ENCODE assay signal across 8 mouse cellular contexts in the genomic region with DNA sequence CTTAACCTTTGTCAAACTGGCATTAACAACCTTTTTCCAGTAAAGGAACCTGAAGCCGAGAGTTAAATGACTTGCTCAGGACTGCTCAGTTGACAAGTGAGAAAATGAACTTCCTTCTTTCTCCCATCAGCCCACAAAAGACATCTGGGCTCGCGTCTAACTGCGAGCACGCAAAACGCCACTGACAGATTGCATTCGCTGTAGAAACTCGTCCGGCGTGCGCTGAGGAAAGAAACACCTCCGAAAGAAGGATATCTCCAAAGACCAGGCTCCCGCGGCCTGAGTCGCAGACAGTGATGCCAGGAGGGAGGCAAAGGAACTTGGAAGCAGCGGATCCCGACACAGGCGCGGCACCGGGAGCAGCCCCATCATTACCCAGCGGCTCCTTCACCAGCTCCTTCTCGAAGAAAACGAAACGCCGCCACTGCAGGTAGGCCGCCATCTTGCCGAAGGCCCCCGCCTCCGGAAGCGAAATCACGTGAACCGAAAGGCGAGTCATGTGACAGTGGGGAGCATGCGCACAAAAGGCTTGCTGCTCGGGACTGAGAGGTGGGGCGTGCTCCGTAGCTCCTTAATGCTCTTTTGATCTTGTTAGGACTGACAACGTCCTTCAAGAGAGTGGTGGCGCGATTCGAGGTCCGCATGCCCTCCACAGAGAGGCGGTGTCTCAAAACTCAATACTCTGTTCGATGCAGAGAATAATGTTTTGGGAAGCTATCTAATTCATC. TPM values are rescaled to one million over a fixed set of nuclear protein-coding genes. Genes with fewer than 3 reads are reported as not detected.
DNase-seq lines count a peak whose midpoint lies in the region; ATAC-seq and TF ChIP-seq lines count a peak whose summit lies in the region.

A gene (minus strand): TSS at position 481 of the 728 bp plus-strand sequence.

- peak; percentile 93 for ATAC-seq in kidney, embryonic 14.5 days (ENCODE audit: low FRiP score, low TSS enrichment)
- ATAC-seq in limb, embryonic 15.5 days (ENCODE audit: insufficient number of reproducible peaks, low FRiP score, low TSS enrichment, low read depth) = peak; percentile 91

- H3K27me3 ChIP-seq in kidney, embryonic 14.5 days (ENCODE audit: control insufficient read depth, insufficient read depth, low read length) = no peaks in the 10 kb centered on the region
- H3K27me3 ChIP-seq in limb, embryonic 15.5 days = no peaks in the 10 kb centered on the region

- H3K27ac ChIP-seq in bone marrow macrophage, adult 2 months (ENCODE audit: insufficient read depth, low read depth, low read length) = peak within 1 kb of the TSS; percentile 94
- no peak within 1 kb of the TSS for H3K27ac ChIP-seq in embryonic fibroblast, embryonic 13.5 days (ENCODE audit: insufficient read depth, low read length)
- peak within 1 kb of the TSS; percentile 7; the same call in 1 of the 2 replicates for H3K27ac ChIP-seq in kidney, embryonic 14.5 days (ENCODE audit: low read depth, low read length)
- peak within 1 kb of the TSS; percentile 79 for H3K27ac ChIP-seq in limb, embryonic 15.5 days

- peak within 1 kb of the TSS; percentile 65 for H3K4me2 ChIP-seq in kidney, embryonic 14.5 days (replicated peaks; ENCODE audit: low read depth, low read length)
- peak within 1 kb of the TSS; percentile 71 for H3K4me2 ChIP-seq in limb, embryonic 15.5 days

- 0 out of 2 replicates have a peak, but pooled peaks have one; percentile 40 for TF ChIP-seq POLR2A in bone marrow macrophage, adult 2 months (IDR thresholded peaks at IDR 0.05; ENCODE audit: borderline replicate concordance, low read depth, low read length)
- TF ChIP-seq POLR2A in embryonic fibroblast, embryonic 13.5 days (IDR thresholded peaks at IDR 0.05; ENCODE audit: low read depth, low read length) = peak; percentile 92

- no peak for TF ChIP-seq CTCF in bone marrow macrophage, adult 2 months (IDR thresholded peaks at IDR 0.05; ENCODE audit: low read depth, low read length)
- peak; percentile 16; the same call in 1 of the 2 replicates for TF ChIP-seq CTCF in embryonic fibroblast, embryonic 13.5 days (IDR thresholded peaks at IDR 0.05; ENCODE audit: borderline replicate concordance, insufficient read depth, low read length)

- no peaks in the 10 kb centered on the region for H3K9me3 ChIP-seq in kidney, embryonic 14.5 days (ENCODE audit: control insufficient read depth, low read length)
- no peaks in the 10 kb centered on the region for H3K9me3 ChIP-seq in limb, embryonic 15.5 days

- H3K36me3 ChIP-seq in kidney, embryonic 14.5 days (ENCODE audit: control insufficient read depth, insufficient read depth, low read length) = peaks cover 29% of the 10 kb centered on the region
- H3K36me3 ChIP-seq in limb, embryonic 15.5 days = peaks cover 34% of the 10 kb centered on the region

- H3K9ac ChIP-seq in kidney, embryonic 14.5 days (ENCODE audit: low read depth, low read length) = peak within 1 kb of the TSS; percentile 65
- H3K9ac ChIP-seq in limb, embryonic 15.5 days = peak within 1 kb of the TSS; percentile 85

- H3K4me3 ChIP-seq in bone marrow macrophage, adult 2 months (ENCODE audit: insufficient read depth, low read length) = peak within 1 kb of the TSS; percentile 88
- H3K4me3 ChIP-seq in embryonic fibroblast, embryonic 13.5 days (ENCODE audit: insufficient read depth, low read length) = peak within 1 kb of the TSS; percentile 88
- peak within 1 kb of the TSS; percentile 68 for H3K4me3 ChIP-seq in kidney, embryonic 14.5 days (ENCODE audit: low read length)
- peak within 1 kb of the TSS; percentile 92 for H3K4me3 ChIP-seq in limb, embryonic 15.5 days

- 1% methylated on average over 44 of the region's 44 CpGs for WGBS in kidney, embryonic 14.5 days
- WGBS in limb, embryonic 15.5 days = under 1% methylated on average over 44 of the region's 44 CpGs

- H3K4me1 ChIP-seq in bone marrow macrophage, adult 2 months (ENCODE audit: control insufficient read depth, insufficient read depth, low read length) = no peaks in the 10 kb centered on the region
- 0 out of 2 replicates have a peak, but pooled peaks cover 2% of the 10 kb centered on the region for H3K4me1 ChIP-seq in embryonic fibroblast, embryonic 13.5 days (ENCODE audit: control insufficient read depth, insufficient read depth, low read length)
- H3K4me1 ChIP-seq in kidney, embryonic 14.5 days (ENCODE audit: control insufficient read depth, insufficient read depth, low read length) = peaks cover 6% of the 10 kb centered on the region; the same call in 1 of the 2 replicates
- H3K4me1 ChIP-seq in limb, embryonic 15.5 days = peaks cover 10% of the 10 kb centered on the region

- DNase-seq in A20 (ENCODE audit: low read depth, low spot score) = peak; percentile 98
- DNase-seq in heart, adult 9 months (ENCODE audit: low spot score in 2 of 2) = peak; percentile 93 to 95
- DNase-seq in monocyte, adult 2 months (ENCODE audit: low read depth in 1 of 2, low spot score in 2 of 2) = peak; percentile 83 to 91
- DNase-seq in spleen, postnatal 36 days (ENCODE audit: low spot score in 2 of 2) = peak; percentile 94 to 95

RNA-seq across cellular contexts. Expression of the gene that starts here (rescaled TPM):
- 41.3 and 44.7 TPM in 2 replicates for polyA plus RNA-seq in bone marrow macrophage, adult 2 months (2012; ENCODE audit: insufficient read depth, insufficient read length, missing spikeins)
- polyA plus RNA-seq in embryonic fibroblast, embryonic 13.5 days (2011; ENCODE audit: insufficient read length, low read depth, missing spikeins) = 33.8 and 35.4 TPM in 2 replicates
- polyA plus RNA-seq in kidney, embryonic 14.5 days (2014; fragmentation: Nextera tagmentation; extraction: Ambion mirVana) = 18.0 and 28.1 TPM in 2 replicates
- 29.6 and 30.7 TPM in 2 replicates for polyA plus RNA-seq in limb, embryonic 15.5 days (2015; fragmentation: Nextera tagmentation; extraction: Ambion mirVana)
